Mouse (Mus musculus) olfactory bulb, adult 2 months (tissue): Measurements from ENCODE around the gene Deup1.

Experiments used
- CTCF ChIP-seq: fragments of 200-500 bp; IDR thresholded peaks from 2 replicates; pipeline ENCODE4 v1.5.1; 2012; ENCODE audit warnings: low read depth, mild to moderate bottlenecking, low read length, moderate library complexity; ENCODE audit not compliant: insufficient read depth
- POLR2A ChIP-seq: fragments of 200-500 bp; IDR thresholded peaks from 2 replicates; pipeline ENCODE4 v1.6.1; 2012; ENCODE audit warnings: mild to moderate bottlenecking, low read depth, low read length, moderate library complexity; ENCODE audit not compliant: insufficient read depth

- TF ChIP-seq POLR2A (no peak), CTCF (no peak)
These were observed 98.3 kb downstream of the Deup1 start for GRCm38 (mm10) chr9:15529275-15529964.
